Mouse (Mus musculus) c-Kit-negative CD71-positive TER-119-positive erythroid progenitor cells, embryonic 14.5 days (primary cell): ENCODE results near the gene Mapk10.

Experiments used
- DNase-seq: peaks from one replicate; pipeline ENCODE4 v3.0.0-alpha.2; 2013; ENCODE audit warnings: low read depth, low spot score

Mapk10 gene

GRCm38 (mm10) chr5:103166755-103167154, 44.4 kb downstream of the Mapk10 start:
- no peak for DNase-seq

GRCm38 (mm10) chr5:103164022-103164421, 47.1 kb downstream of the Mapk10 start:
- DNase-seq, result no peak

GRCm38 (mm10) chr5:103161574-103161973, 49.6 kb downstream of the Mapk10 start:
- DNase-seq, result no peak

GRCm38 (mm10) chr5:103161196-103161540, 50.0 kb downstream of the Mapk10 start:
- DNase-seq, result no peak

GRCm38 (mm10) chr5:103160314-103161195, 50.6 kb downstream of the Mapk10 start:
- DNase-seq, result no peak

GRCm38 (mm10) chr5:103140935-103141334, 70.2 kb downstream of the Mapk10 start:
- DNase-seq, result no peak

GRCm38 (mm10) chr5:103134839-103135238, 76.3 kb downstream of the Mapk10 start:
- no peak for DNase-seq

GRCm38 (mm10) chr5:103133626-103134025, 77.5 kb downstream of the Mapk10 start:
- no peak for DNase-seq

- DNase-seq, result no peak
Observed at GRCm38 (mm10) chr5:103132814-103133213, 78.3 kb downstream of the Mapk10 start.

- DNase-seq, result no peak
Observed at GRCm38 (mm10) chr5:103119618-103120017, 91.5 kb downstream of the Mapk10 start.

GRCm38 (mm10) chr5:103115571-103115970, 95.6 kb downstream of the Mapk10 start:
- no peak for DNase-seq

GRCm38 (mm10) chr5:103112471-103112870, 98.7 kb downstream of the Mapk10 start:
- no peak for DNase-seq

- DNase-seq, result no peak
Observed at GRCm38 (mm10) chr5:103109409-103109808, 101.7 kb downstream of the Mapk10 start.

- DNase-seq, result no peak
Observed at GRCm38 (mm10) chr5:103105441-103106414, 105.4 kb downstream of the Mapk10 start.

GRCm38 (mm10) chr5:103104082-103104481, 107.1 kb downstream of the Mapk10 start:
- DNase-seq, result no peak

- no peak for DNase-seq
Observed at GRCm38 (mm10) chr5:103102876-103103393, 108.2 kb downstream of the Mapk10 start.

- no peak for DNase-seq
Observed at GRCm38 (mm10) chr5:103102176-103102575, 109.0 kb downstream of the Mapk10 start.

- no peak for DNase-seq
Observed at GRCm38 (mm10) chr5:103094166-103094565, 117.0 kb downstream of the Mapk10 start.

- no peak for DNase-seq
Observed at GRCm38 (mm10) chr5:103085844-103086243, 125.3 kb downstream of the Mapk10 start.

- DNase-seq, result no peak
Observed at GRCm38 (mm10) chr5:103075451-103075850, 135.7 kb downstream of the Mapk10 start.

- no peak for DNase-seq
Observed at GRCm38 (mm10) chr5:103072200-103072825, 138.8 kb downstream of the Mapk10 start.
